Mouse (Mus musculus): ENCODE results near the gene Gm20422.

DNA sequence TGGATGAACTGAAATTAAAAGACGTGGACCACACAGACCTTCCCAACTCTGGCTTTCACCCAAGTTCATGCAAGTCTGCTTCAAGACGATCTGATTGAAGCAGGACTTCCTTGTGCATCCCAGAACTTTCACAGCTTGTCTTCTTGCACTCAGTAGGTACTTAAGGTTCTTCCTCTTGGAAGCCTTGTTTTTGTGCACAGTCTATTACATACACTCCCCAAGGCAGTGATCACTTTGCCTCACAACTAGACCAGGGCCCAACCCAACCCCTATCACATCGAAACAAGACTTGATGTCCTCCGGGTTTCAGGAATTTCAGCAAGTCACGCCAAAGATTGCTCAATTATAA, 57.5 kb downstream of the Gm20422 start:
- TF ChIP-seq CTCF (IDR thresholded peaks at IDR 0.05; ENCODE audit: insufficient read depth, low read length), result no peak
- TF ChIP-seq POLR2A (IDR thresholded peaks at IDR 0.05; ENCODE audit: borderline replicate concordance, extremely low read depth, low read depth, low read length), result no peak

All from lung, adult 2 months (tissue).